Mouse (Mus musculus) cerebellum, adult 8-10 months (tissue): ENCODE data around the gene Hip1.

Experiments
- DNase-seq: peaks from one replicate; pipeline ENCODE4 v3.0.0; 2022

The Hip1 gene

GRCm38 (mm10) chr5:135544865-135545797 lies at the start of gene Hip1:
Gene Hip1 (minus strand): TSS chr5:135545120.
- peak; percentile 100 for DNase-seq

- DNase-seq: no peak
These were observed 45.3 kb upstream of the Hip1 start for GRCm38 (mm10) chr5:135589996-135590784.

DNA sequence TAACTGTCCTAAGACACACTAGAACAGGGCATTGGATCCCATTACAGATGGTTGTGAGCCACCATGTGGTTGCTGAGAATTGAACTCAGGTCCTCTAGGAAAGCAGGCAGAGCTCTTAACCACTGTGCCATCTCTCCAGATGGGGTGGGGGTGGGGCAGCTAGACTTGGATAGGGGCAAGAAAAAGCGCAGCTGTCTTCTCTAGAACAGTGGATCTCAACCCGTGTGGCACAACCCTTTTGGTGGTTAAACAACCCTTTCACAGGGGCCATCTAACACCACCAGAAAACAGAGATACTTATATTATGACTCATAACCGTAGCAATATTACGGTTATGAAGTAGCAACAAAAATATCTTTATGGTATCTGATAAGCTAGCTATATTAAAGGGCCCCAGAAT lies 42.8 kb upstream of the Hip1 start:
- no peak for DNase-seq

- DNase-seq: no peak
These were observed 40.8 kb upstream of the Hip1 start for GRCm38 (mm10) chr5:135585691-135586090.

DNA sequence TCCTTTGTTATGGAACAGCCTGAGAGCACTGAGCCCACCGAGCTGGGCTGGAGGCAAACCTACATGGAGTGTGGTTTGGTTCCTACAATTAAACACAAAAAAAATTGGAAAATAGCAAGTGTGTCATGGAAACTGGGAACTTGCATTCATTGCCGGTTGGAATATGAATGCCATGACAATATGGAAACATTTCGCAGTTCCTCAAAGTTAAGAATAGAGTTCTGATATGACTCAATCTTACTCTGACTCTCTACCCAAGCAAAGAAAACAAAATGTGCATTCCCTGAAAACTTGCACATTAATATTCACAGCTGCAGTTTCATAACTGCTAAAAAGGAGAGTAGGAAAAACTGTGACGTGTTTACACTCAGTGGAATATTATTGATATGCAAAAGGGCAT lies 37.4 kb upstream of the Hip1 start:
- DNase-seq: no peak

GRCm38 (mm10) chr5:135579331-135579751 lies 34.4 kb upstream of the Hip1 start:
- DNase-seq: no peak

GRCm38 (mm10) chr5:135576055-135576454 lies 31.1 kb upstream of the Hip1 start:
- DNase-seq: no peak

DNA sequence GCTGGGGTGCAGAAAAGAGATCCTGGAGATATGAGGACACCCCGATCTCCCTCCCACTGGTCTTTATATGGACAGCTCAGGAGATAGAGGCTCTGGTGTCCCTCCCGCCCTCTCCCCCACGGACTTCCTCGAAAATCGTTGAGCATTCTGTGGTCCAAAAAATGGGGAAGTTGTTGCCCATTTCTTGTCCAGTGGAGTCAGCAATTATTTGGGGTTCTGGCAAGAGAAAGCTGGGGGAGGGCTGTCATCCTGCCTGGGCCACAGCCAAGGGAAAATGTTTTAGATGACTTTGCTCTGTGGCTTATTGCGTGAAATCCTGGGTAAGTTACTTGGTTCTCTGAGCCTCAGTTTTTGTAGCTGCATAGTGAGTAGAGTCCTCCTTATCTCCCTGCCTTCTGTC lies 28.1 kb upstream of the Hip1 start, which contains the start of gene Ccl24:
Gene Ccl24, minus strand, starts transcription at position 44 of the 400 bp plus-strand sequence.
- DNase-seq: no peak

GRCm38 (mm10) chr5:135568698-135569097 lies 23.8 kb upstream of the Hip1 start:
- no peak for DNase-seq

- no peak for DNase-seq
These were observed 22.8 kb upstream of the Hip1 start for GRCm38 (mm10) chr5:135567556-135568265.

DNA sequence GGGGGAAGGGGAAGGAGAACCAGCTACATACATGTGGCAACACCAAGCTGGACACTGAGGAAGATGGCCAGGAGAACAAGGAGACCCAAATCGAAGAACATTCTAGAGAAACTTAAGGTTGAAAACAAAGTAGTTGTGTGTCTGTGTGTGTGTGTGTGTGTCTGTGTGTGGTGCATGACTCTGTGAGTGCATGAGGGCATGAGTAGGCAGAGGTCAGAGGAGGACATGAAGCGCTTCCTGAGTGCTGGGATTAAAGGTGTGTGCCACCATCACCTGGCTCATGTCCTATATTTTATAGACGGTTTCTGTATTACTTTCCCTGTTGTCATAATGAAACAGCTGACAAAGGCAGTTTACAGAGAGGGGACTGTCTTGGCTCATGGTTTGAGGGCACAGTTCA lies 18.5 kb upstream of the Hip1 start, which contains the start of gene Ccl26:
Gene Ccl26, minus strand, starts transcription at position 101 of the 400 bp plus-strand sequence.
- DNase-seq: no peak

DNA sequence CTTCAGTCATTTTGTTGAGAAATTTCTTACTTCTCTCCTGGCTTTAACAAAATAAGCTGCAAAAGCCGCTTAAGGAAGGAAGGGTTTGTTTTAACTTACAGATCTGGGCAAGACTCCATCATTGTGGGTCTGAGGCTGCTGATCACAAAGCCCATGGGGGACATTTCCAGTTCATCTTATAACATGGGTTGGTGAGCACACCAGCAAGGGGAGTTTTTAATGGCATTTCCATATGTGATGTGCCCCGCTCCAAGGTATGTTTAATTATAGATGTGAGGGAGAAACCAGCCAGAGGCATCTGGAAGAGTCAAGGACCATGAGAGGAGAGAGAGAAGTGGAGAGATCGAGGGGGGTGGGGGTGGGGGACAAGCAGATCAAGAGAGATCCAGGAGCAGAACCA lies 12.8 kb upstream of the Hip1 start:
- no peak for DNase-seq

DNA sequence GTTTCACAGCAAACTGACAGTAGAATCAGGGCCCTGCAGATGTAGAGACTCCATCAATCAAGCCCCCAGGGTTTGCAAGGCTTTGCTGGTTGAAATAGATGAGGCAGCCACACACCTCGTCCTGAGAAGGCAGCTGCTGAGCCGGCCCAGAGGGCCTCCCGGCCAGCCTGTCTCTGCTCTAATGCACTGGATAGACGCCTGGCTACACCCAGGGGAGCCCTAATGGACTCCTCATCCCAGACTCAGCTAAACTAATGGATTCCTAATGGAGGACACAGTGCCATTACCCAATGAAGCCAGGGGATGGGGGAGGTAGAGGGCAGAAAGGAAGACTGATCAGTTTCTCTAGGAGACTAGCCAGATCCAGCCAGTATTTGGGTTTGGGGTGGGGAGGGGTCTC lies 12.1 kb upstream of the Hip1 start:
- DNase-seq: no peak

DNA sequence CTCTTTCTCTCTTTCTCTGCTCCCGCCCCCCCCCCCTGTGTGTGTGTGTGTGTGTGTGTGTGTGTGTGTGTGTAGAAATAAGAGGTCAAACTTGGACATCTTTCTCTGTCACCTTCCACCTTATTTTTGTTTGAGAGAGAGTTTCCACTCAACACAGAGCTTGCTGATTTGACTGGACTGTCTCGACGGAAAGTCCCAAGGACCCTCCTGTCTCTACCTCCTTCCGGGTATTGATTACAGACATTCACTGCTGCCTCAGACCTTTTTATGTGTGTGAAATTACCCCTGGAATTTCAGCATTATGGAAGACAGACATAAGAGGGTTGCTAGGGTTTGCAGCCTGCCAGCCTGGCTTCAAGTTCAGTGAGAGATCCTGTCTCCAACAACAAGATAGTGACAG lies 11.3 kb upstream of the Hip1 start:
- DNase-seq: no peak

DNA sequence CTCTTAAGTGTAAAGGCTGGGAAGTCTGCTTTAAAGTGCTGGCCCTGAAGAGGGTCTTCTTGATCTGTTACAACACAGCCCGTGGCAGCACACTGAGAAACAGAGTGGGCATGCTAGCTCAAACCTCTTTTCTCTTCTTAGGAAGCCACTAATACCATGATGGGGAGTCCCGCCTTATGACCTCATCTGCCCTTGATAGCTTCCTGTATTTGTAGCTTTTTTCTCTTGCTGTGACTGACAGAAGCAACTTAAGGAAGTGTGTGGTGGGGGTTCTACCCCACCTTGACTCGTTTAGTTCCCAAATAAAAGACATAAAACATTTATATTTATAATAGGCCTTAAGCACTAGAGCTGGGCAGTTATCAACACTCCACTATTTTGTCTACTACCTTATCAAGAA lies 6.7 kb upstream of the Hip1 start:
- no peak for DNase-seq

GRCm38 (mm10) chr5:135550910-135551309 lies 6.0 kb upstream of the Hip1 start:
- DNase-seq: no peak

- no peak for DNase-seq
These were observed 3.1 kb upstream of the Hip1 start for GRCm38 (mm10) chr5:135547990-135548389.

- peak; percentile 37 for DNase-seq
These were observed 825 bp downstream of the Hip1 start for GRCm38 (mm10) chr5:135544032-135544558.

- no peak for DNase-seq
These were observed 7.1 kb downstream of the Hip1 start for GRCm38 (mm10) chr5:135537794-135538214.

- no peak for DNase-seq
These were observed 7.6 kb downstream of the Hip1 start for GRCm38 (mm10) chr5:135537326-135537725.

DNA sequence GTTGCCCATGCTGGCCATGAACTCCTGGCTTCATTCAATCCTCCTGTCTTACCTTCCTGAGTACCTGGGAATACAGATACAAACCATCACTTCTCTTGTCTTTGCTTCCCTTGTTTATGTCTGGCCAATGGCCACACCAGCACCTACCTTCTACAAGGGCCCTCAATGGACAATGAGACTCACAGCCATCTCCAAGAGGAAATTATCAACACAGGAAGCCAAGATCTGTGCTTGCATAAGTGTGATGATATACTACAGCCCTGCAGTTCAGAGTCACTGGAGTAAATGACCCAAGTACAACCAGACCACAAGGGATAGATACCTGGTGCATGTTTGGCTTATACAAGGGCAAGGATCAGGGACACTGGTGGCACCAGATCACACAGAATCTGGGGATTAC lies 9.1 kb downstream of the Hip1 start:
- DNase-seq: no peak

GRCm38 (mm10) chr5:135533431-135533830 lies 11.5 kb downstream of the Hip1 start:
- no peak for DNase-seq
